Mouse (Mus musculus) left cerebral cortex, postnatal 10 days (tissue): ENCODE results near the gene Mical3. TPM values are rescaled to one million over a fixed set of nuclear protein-coding genes. Genes with fewer than 3 reads are reported as not detected.

Source experiments
- DNase-seq, 2 experiments: peaks; one replicate each; pipeline ENCODE4 v3.0.0; 2021 to 2022; ENCODE audit warnings: low spot score in 2 of 2, mixed read lengths in 1 of 2; ENCODE audit errors: extremely low spot score in 1 of 2
- intact Hi-C: fragments of 180-260 bp; cut with DNase I; formaldehyde crosslinking; loops from one replicate; pipeline ENCODE4 v1.15.1; 2025
- total RNA-seq, 2 experiments: library from RNA; stranded (reverse); gene quantifications; 2 replicates each; pipeline ENCODE4 v1.2.3; 2021

Gene Mical3
- total RNA-seq, 2 experiments from 2014 or later = 110 to 111 TPM

DNA sequence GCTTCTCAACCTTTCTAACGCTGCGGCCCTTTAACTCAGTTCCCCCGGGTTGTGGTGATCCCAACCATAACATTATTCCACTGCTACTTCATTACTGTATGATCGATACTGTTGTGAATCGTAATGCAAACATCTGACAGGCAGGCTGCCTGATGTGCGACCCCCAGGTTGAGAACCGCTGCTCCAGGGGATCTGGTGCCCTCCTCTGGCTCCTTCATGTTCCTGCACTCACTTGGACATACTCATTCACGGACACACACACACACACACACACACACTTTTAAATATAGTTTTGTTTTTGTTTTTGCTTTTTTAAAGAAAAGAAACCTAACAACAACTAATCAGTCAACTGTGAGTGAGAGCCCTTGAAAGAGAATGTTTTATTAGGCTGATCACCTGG, 19.3 kb upstream of the Mical3 start:
- intact Hi-C loops = no loop called here
- DNase-seq = no peak

DNA sequence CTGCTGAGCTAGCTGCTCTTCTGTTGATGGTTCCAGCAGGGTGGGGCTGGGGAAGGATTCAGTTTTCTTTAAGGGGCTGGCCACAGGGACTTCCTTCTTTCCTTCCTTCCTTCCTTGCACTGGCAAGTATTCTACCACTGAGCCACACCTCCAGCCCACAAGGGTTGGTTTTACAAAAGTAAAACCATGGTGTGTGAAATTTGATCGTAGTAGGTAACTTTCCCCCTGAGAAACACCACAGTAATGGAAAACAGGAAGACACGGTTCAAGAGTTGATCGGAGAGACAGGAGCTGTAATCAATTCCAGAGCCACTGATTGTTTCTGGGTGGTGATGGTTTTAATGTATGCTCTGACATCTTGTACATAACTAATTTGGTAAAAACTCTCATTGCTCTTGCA, 18.6 kb upstream of the Mical3 start:
- no peak for DNase-seq
- intact Hi-C loops = no loop called here

DNA sequence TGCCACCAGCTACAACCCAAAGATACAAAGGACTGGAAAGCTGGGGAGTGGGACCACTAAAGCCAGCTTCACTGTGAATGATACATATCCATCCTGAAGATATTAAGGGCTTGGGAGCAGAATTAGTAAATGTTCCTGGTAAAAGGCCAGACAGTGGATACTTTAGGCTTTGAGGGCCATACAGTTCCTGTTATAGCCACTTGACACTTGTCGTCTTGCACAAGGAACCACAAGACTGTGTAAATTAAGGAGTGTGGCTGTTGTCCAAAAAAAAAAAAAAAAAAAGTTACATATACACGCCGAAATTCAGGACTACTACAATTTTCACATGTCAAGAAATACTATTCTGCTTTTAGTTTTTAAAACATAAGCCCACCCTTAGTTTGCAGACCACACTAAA, 17.6 kb upstream of the Mical3 start:
- intact Hi-C loops = no loop called here
- DNase-seq = no peak

DNA sequence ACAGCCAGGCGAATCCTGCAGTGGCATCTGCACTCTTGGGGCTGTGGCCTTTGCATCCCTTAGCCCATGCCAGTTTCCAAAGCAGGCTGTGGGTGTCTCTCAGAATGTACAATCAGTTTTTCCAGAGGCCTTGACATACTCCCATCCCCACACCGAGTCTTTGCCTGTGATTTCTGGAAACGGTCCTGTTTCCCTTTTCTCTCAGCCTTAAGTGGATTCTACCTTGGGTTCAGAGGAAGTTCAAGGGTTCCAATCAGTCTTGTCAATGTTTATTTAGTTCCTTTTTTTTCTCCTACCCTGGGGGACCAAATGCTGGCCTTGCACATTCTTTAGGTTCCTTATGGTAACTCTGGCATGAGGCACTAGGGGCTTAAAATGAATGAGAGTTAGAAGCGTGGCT, 16.0 kb upstream of the Mical3 start:
- no peak for DNase-seq
- intact Hi-C loops = no loop called here

DNA sequence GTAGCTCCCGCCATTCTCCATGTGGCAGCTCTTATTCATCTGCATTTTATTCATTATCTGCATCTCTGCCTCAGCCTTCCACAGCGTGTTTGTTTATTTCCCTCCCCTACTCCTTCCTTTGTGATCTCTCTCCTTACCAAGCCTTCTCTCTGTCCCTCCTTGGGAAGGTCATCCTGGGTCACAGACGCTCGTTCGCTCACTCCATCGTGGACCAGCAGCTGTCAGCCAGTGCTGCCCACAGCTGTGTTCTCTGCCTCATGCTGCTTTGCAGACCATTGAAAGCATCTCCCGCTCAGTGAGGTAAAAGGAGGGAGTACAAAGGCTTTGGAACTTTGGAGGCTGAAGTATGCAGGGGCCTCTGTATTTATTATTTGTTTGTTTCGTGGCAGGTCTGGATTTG, 15.1 kb upstream of the Mical3 start:
- intact Hi-C loops = no loop called here
- no peak for DNase-seq

DNA sequence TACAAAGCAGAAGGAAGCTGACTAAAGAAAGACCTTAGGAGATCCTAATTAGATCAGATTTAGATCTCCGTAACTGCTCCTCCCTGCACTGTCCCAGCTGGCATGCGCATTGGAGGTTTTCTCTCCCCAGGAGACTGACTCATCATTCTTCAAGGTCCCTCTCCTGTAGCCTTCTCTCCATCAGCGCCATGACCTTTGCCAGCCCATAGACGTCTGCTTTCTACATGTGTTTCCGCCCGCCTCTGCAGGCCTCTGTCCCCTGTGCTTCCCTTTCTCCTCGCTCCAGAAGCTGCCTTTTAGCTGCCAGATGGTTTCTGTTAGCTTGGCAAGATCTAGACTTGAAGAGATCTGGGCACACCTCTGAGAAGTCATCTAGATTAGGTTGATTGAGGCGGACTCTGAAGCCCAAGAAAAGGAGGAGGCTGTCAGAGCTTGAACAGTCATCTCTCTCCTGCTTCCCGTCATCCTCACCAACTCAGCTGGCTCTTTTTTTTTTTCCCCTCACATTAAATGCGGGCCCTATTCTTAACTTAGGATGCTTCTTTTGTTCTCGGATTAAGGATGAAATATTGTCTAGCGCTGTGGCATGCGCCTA, 14.3 kb upstream of the Mical3 start:
- no peak for DNase-seq
- intact Hi-C loops = no loop called here

DNA sequence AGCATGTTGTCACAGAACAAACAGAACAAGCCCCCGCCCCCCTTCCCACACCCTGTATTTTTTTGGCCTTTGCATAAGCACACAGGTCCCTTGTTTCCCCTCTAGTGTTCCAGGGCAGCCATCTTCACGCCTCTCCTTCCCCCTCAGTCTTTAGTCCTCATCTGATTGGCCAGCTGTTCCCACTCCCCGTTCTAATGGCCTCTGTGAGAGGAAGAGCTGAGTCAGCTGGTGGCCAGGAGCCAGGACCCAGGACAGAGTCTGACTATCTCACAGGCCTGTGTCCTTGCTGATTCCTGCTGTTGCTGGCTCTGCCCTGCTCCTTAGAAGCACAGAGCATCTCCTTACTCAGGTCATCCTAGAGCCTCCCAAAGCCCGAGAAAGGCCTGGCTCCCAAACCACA, 13.3 kb upstream of the Mical3 start:
- DNase-seq = peak in 1 of 2 experiments; percentile 76
- intact Hi-C loops = no loop called here

DNA sequence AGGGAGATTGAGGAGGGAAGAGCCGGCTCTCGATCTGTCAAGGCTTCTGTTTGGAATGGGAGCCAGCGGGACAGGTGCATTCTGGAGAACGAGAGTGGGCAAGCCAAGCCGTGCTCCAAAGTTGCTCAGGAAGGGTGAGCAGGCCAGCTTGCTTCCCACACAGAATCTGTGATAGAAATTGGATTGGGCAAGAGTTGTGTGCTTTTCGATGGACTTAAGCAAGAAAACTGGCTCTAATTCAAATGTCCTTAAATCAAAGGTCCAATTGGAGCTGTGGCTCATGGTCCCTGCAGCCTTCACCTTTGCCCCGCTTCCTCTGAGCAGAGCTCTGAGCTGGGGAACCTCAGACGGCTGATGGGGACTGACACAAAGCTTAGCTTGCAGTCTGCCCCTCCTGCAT, 12.6 kb upstream of the Mical3 start:
- DNase-seq = no peak
- intact Hi-C loops = no loop called here

DNA sequence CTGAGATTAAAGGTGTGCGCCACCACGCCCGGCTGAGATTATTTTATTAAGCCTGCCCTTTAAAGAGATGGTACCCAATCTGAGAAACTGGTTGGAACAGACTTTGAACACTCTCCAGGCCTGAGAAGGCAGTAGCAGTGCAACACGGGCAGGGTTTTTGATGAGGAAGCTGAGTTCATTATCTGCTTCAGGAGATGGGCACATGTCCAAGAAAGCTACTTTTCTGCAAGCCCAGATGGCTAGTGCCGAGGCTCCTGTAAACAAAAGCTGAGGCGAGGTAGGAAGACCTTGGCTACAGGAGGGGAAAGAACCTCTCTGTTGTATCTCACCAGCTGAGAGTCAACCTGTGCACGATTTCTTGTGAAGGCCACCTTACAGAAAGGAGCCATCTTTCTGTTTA, 11.5 kb upstream of the Mical3 start:
- DNase-seq = no peak

DNA sequence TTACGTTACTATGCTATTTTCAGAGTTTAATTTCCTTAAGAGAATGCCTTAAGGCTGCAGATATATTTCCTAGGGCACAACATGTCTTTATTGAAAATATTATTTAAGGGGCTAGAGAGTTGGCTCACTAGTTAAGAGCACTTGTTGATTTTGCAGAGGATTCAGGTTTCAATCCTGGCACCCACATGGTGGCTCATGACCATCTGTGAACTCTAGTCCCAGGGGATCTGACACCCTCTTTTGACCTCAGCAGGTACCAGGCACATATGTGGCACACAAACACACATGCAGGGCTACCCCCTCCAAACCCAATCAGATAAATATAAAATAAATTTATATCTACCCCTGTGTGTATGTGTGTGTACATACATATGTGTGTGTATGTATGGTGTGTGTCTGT, 8.5 kb upstream of the Mical3 start:
- intact Hi-C loops = no loop called here
- no peak for DNase-seq

More for the DNA sequence above, 11.5 kb upstream of the Mical3 start:
- intact Hi-C loops = no loop called here

DNA sequence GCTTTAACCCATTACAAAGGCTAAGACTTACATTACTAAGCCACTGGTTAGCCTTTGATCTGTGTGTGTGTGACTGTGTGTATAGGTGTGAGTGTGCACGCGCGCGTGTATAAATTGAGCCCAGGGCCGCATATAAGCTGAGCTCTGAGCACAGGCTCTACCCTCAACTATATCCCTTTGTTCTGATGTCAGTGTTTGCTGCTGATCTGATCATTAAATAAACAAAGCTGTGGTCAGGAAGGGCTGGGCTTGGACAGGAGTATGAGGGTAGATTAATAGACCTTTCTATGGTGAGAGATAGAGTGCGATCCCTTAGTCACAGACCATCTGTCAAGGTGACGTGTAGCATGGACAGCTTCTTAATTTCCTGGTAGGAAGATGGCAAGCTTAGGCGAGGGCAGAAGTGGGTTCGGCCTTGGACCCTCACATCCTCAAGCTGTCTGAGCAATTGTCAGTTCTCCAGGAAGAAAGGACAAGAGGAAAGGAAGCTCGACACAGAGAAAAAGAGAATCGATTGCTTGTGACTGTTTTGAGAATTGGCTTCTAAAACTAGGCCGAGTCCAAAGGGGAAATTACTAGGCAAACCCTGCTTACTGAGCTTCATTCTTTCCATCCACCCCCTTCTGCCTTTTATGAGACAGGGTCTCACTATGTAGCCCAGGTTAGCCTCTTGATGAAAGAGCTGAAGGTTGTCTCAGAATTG, 7.7 kb upstream of the Mical3 start:
- intact Hi-C loops = no loop called here
- DNase-seq = no peak

DNA sequence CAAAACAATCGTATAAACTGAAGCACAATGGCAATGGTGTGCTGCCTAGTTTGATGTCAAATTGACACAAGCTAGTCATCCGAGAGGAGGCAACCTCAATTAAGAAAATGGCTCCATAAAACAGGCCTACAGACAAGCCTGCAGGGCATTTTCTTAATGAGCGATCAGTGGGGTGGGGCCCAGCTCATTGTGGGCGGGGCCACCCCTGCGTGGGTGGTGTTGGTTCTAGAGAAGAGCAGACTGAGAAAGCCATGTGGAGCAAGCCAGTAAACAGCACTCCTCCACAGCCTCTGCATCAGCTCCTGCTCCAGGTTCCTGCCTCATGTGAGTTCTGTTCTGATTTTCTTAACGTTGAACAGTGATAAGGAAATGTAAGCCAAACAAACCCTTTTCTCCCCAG, 6.4 kb upstream of the Mical3 start:
- intact Hi-C loops = no loop called here

DNA sequence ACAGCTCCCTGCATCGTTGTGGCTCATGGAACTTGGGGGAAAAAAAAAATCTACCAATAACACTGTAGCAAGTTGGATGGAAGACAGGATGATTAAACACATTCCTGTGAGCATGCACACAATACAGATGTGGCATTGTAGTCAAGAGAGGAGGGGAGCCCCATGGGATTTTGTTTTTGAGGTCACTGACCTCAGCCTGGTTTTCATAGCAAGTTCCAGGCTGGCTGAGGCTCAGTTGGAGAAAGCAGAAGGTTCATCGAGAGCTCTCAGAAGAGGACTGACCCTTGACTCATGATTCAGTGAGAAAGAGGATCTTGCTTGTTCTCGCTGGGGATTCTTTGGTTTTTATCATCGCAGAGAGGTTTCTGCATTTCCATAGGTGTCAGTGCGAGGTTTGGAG, 4.1 kb upstream of the Mical3 start:
- DNase-seq = no peak
- intact Hi-C loops = loop anchor here (5.0 kb wide), 1 partner anchor 163 kb away; no protein-coding TSS in a partner anchor

More for the DNA sequence above, 6.4 kb upstream of the Mical3 start:
- no peak for DNase-seq

DNA sequence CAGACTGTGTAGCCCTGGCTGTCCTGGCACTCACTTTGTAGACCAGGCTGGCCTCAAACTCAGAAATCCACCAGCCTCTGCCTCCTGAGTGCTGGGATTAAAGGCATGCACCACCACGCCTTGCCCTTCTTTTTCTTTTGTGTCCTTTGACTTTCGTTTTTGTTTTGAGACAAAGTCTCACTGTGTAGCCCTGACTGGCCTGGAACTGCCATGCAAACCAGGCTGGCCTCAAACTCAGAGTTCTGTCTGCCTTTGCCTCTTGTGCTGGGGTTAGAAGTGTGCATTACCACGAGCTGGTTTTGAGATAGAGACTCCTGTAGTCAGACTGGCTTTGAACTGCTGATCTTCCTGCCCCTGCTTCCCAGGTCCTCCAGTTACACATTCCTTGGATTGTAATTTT, 3.5 kb upstream of the Mical3 start:
- no peak for DNase-seq
- intact Hi-C loops = loop anchor here (5.0 kb wide), 1 partner anchor 162 kb away; no protein-coding TSS in a partner anchor

DNA sequence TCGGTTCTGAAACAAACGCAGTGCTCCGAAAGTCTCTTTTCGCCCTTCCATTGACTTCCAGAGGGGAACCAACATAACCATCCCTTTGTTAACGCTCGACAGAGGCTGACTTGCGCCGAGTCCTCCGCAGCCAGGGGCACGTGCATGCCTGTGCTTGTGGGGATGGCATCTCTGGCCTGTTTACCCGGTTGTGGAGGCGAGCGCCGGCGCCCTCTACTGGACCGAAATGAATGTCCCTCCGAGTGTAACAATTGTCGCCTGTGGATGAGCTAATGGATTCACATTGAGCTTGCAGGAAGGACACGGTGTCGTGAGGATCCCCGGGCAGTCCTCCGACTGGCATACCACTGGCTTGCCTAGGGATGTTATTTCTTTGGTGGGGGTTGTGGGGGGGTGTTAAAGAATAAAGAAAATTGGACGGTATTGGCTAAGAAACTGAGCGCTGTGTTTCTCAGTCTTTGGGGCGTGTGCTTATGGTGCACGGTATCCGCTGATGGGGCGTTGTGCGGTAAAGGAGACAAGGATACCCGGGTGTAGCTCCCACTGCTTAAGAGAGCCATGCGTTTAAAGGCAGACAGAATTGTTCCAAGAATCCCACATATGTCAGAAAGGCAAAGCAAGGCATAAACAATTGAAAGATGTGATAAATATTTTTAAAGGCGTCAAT, 627 bp downstream of the Mical3 start:
- peak; percentile 87 to 88 for DNase-seq
- intact Hi-C loops = loop anchor here (2.0 to 5.0 kb wide), 2 partner anchors 49 to 158 kb away; no protein-coding TSS in a partner anchor

DNA sequence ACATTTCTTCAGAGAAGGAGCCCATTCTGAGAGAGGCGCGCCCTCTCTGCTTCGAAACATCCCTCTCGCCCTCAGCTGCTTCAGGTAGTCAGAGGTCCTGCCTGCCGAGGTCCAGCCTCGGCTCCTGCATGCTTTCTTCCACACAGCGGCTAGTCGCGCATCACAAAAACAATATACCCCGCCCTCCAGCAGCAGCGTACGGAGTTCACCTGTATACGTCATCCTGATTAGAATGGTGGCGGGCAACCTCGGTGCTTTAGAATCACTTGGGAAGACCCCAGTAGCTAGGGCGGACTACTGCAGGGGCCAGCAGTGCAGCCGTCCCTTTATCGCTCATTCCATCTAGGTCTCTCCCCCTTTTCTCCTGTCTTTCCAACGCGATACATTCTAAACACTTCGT, 1.3 kb downstream of the Mical3 start:
- intact Hi-C loops = loop anchor here (5.0 kb wide), 1 partner anchor 102 kb away; no protein-coding TSS in a partner anchor
- DNase-seq = no peak

DNA sequence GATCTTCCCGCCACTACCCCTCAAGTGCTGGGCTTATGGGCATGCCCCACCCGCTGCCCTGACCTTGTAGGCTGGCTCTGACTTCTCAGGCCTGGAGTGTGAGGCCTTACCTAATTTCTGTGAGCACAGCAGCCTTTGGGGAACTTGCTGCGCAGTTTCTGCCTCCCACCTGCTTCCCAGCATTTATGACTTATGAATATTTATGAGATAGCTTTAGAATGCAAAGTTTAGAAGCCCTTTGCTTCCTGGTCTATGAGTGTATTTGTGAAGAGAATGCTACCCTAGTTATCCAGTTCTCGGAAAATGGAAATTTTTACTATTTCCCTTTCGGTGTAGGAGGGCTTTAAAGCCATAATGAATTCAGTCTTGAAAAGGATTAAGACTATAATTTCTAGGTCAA, 2.1 kb downstream of the Mical3 start:
- intact Hi-C loops = loop anchor here (5.0 kb wide), 1 partner anchor 101 kb away; no protein-coding TSS in a partner anchor
- no peak for DNase-seq

DNA sequence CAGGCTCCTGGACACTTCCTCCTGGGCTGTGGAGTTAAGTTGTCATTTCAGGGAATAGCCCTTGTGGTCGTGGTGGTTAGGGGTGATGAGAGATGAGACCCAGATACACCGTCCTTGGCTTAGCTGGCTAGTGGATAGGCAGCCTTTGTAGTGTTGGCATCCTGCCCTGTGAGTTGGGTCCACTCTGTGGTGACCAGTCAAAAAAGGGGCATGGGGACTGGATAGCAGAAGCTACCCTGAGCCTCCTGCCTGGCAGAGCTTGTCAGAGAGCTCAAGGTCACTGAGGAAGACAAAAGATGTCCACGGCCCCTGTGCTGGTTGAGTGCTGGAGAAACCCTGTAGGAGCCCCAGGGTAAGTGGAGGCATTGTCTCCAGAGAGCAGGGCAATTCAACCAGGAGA, 3.1 kb downstream of the Mical3 start:
- DNase-seq = peak in 1 of 2 experiments; percentile 34
- intact Hi-C loops = loop anchor here (5.0 kb wide), 1 partner anchor 100 kb away; no protein-coding TSS in a partner anchor

DNA sequence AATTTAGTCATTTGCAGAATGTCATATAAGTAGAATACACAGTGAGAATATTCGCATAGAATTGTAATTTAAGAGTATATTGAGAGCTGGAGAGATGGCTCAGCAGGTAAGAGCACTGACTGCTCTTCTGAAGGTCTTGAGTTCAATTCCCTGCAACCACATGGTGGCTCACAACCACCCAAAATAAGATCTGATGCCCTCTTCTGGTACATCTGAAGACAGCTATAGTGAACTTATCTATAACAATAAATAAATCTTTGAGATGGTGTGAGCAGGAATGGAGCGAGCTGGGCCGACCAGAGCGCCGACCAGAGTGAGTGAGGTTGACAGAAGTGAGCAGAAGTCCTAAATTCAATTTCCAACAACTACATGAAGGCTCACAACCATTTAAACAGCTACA, 4.6 kb downstream of the Mical3 start:
- intact Hi-C loops = loop anchor here (5.0 kb wide), 1 partner anchor 99 kb away; no protein-coding TSS in a partner anchor
- DNase-seq = peak in 1 of 2 experiments; percentile 6

DNA sequence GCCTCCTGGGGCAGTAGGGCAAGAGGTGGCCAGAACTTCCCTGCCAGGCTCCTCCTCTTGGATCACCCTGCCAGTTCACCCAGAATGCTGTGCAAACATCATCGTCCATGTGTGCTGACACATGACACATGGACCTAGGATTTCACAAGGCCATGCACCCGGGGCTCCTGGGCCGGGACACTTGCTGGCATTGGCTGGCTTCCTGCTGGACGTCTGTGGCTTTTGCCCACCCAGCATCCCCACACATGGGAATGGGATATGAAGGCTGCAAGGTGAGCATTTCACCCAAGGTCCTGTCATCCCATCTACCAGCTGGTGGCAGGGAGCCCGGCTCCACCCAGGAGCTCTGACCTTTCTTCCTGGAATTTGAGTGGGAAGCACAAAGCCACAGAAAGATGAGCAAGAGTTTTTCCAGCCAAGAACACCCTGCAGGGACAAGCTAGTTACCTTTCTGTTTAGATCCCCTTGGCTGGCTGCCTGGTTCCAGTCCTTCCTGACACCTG, 8.0 kb downstream of the Mical3 start:
- peak in 1 of 2 experiments; percentile 43 for DNase-seq
- intact Hi-C loops = no loop called here
